Mouse (Mus musculus) liver, embryonic 16.5 days (tissue): ENCODE results near the gene Rftn1. TPM values are rescaled to one million over a fixed set of nuclear protein-coding genes. Genes with fewer than 3 reads are reported as not detected.

Source experiments
- ATAC-seq: fragments of 200-750 bp; cut with Nextera tagmentation; 2 replicates; pipeline ENCODE4 v1.8.0; 2017; ENCODE audit warnings: low read depth, mild to moderate bottlenecking, moderate number of reproducible peaks, moderate library complexity
- H3K27ac ChIP-seq: fragments of 300-500 bp; sonication (generic); 2 replicates; pipeline ENCODE4 v1.5.1; 2014; ENCODE audit warnings: mild to moderate bottlenecking, low read length
- H3K27me3 ChIP-seq: fragments of 300-500 bp; sonication (generic); 2 replicates; pipeline ENCODE4 v1.6.1; 2014; ENCODE audit warnings: low read depth, low read length, mixed read lengths; ENCODE audit not compliant: control insufficient read depth, insufficient read depth
- H3K36me3 ChIP-seq: fragments of 300-500 bp; sonication (generic); 2 replicates; pipeline ENCODE4 v1.6.1; 2014; ENCODE audit warnings: mild to moderate bottlenecking; ENCODE audit not compliant: control insufficient read depth, insufficient read depth
- H3K4me1 ChIP-seq: fragments of 300-500 bp; sonication (generic); 2 replicates; pipeline ENCODE4 v1.6.1; 2014; ENCODE audit warnings: low read depth, low read length, mixed read lengths; ENCODE audit not compliant: control insufficient read depth
- H3K4me2 ChIP-seq: fragments of 300-500 bp; sonication (generic); 2 replicates; pipeline ENCODE4 v1.6.1; 2014; ENCODE audit warnings: low read depth, low read length, mixed read lengths
- H3K4me3 ChIP-seq: fragments of 300-500 bp; sonication (generic); 2 replicates; pipeline ENCODE4 v1.5.1; 2014; ENCODE audit warnings: low read depth, mild to moderate bottlenecking, low read length
- H3K9ac ChIP-seq: fragments of 300-500 bp; sonication (generic); 2 replicates; pipeline ENCODE4 v1.6.1; 2014; ENCODE audit warnings: low read depth, low read length
- H3K9me3 ChIP-seq: fragments of 300-500 bp; sonication (generic); replicated peaks from 2 replicates; pipeline ENCODE4 v1.6.1; 2016; ENCODE audit warnings: low read length; ENCODE audit not compliant: control insufficient read depth
- WGBS: fragments of 180-500 bp; shearing (Covaris S2); extraction: QIAGEN DNeasy Blood & Tissue Kit; methylation state at CpG from one replicate; pipeline ENCODE4 v1.1.7; 2014; ENCODE audit not compliant: insufficient replicate concordance; 5-methylcytosine and 5-hydroxymethylcytosine counted together
- polyA plus RNA-seq: library from polyadenylated mRNA; unstranded; fragments of >200 nt; fragmentation: Nextera tagmentation; extraction: Ambion mirVana; gene quantifications from 2 replicates; pipeline ENCODE4 v1.2.1, GENCODE M21; 2015

The Rftn1 gene
- polyA plus RNA-seq, 1 experiment from 2014 or later = 4.0 TPM

- no peak for ATAC-seq
- Histone ChIP-seq H3K27me3 (no peaks in the 10 kb centered on the region), H3K4me3 (no peak overlapping the region), H3K4me1 (no peaks in the 10 kb centered on the region), H3K9ac (no peak overlapping the region), H3K36me3 (no peaks in the 10 kb centered on the region), H3K9me3 (no peaks in the 10 kb centered on the region), H3K4me2 (no peak overlapping the region), H3K27ac (no peak overlapping the region)
- 61% methylated on average over 12 of the region's 12 CpGs for WGBS
These were observed 90.4 kb downstream of the Rftn1 start for GRCm38 (mm10) chr17:50100070-50100469.

- Histone ChIP-seq H3K4me1 (no peaks in the 10 kb centered on the region), H3K27ac (no peak overlapping the region), H3K27me3 (no peaks in the 10 kb centered on the region), H3K9ac (no peak overlapping the region), H3K36me3 (no peaks in the 10 kb centered on the region), H3K4me3 (no peak overlapping the region), H3K4me2 (no peak overlapping the region), H3K9me3 (no peaks in the 10 kb centered on the region)
- 70% methylated on average over 8 of the region's 8 CpGs for WGBS
- no peak for ATAC-seq
These were observed 91.1 kb downstream of the Rftn1 start for GRCm38 (mm10) chr17:50099378-50099777.

- Histone ChIP-seq H3K4me2 (no peak overlapping the region), H3K9me3 (no peaks in the 10 kb centered on the region), H3K9ac (no peak overlapping the region), H3K4me3 (no peak overlapping the region), H3K27me3 (no peaks in the 10 kb centered on the region), H3K36me3 (no peaks in the 10 kb centered on the region), H3K4me1 (no peaks in the 10 kb centered on the region), H3K27ac (no peak overlapping the region)
- no peak for ATAC-seq
- 77% methylated on average over 6 of the region's 6 CpGs for WGBS
These were observed 92.2 kb downstream of the Rftn1 start for GRCm38 (mm10) chr17:50098297-50098696.

GRCm38 (mm10) chr17:50097831-50098230 is 92.6 kb downstream of the Rftn1 start:
- no peak overlapping the region for H3K4me3 ChIP-seq
- no peak overlapping the region for H3K9ac ChIP-seq
- H3K9me3 ChIP-seq = no peaks in the 10 kb centered on the region
- WGBS = 77% methylated on average over 5 of the region's 5 CpGs
- H3K36me3 ChIP-seq = no peaks in the 10 kb centered on the region
- no peaks in the 10 kb centered on the region for H3K27me3 ChIP-seq
- H3K4me2 ChIP-seq = no peak overlapping the region
- H3K27ac ChIP-seq = no peak overlapping the region
- no peaks in the 10 kb centered on the region for H3K4me1 ChIP-seq
- no peak for ATAC-seq

- Histone ChIP-seq H3K9me3 (no peaks in the 10 kb centered on the region), H3K9ac (no peak overlapping the region), H3K27ac (no peak overlapping the region), H3K4me1 (no peaks in the 10 kb centered on the region), H3K36me3 (no peaks in the 10 kb centered on the region), H3K4me2 (no peak overlapping the region), H3K4me3 (no peak overlapping the region), H3K27me3 (no peaks in the 10 kb centered on the region)
- ATAC-seq = no peak
- WGBS = 80% methylated on average over 4 of the region's 4 CpGs
These were observed 94.2 kb downstream of the Rftn1 start for GRCm38 (mm10) chr17:50096305-50096704.

GRCm38 (mm10) chr17:50094596-50094995 is 95.9 kb downstream of the Rftn1 start:
- no peak overlapping the region for H3K4me2 ChIP-seq
- no peaks in the 10 kb centered on the region for H3K9me3 ChIP-seq
- H3K4me1 ChIP-seq = no peaks in the 10 kb centered on the region
- no peak for ATAC-seq
- H3K27ac ChIP-seq = no peak overlapping the region
- no peaks in the 10 kb centered on the region for H3K36me3 ChIP-seq
- H3K4me3 ChIP-seq = no peak overlapping the region
- H3K27me3 ChIP-seq = no peaks in the 10 kb centered on the region
- no peak overlapping the region for H3K9ac ChIP-seq

- Histone ChIP-seq H3K36me3 (no peaks in the 10 kb centered on the region), H3K27ac (no peak overlapping the region), H3K9me3 (no peaks in the 10 kb centered on the region), H3K4me2 (no peak overlapping the region), H3K4me3 (no peak overlapping the region), H3K4me1 (no peaks in the 10 kb centered on the region), H3K9ac (no peak overlapping the region), H3K27me3 (no peaks in the 10 kb centered on the region)
- no peak for ATAC-seq
- WGBS = 75% methylated on average over 5 of the region's 5 CpGs
These were observed 96.4 kb downstream of the Rftn1 start for GRCm38 (mm10) chr17:50094077-50094476.

GRCm38 (mm10) chr17:50093356-50093755 is 97.1 kb downstream of the Rftn1 start:
- H3K27ac ChIP-seq = no peak overlapping the region
- H3K4me1 ChIP-seq = no peaks in the 10 kb centered on the region
- H3K27me3 ChIP-seq = no peaks in the 10 kb centered on the region
- no peak overlapping the region for H3K9ac ChIP-seq
- H3K9me3 ChIP-seq = no peaks in the 10 kb centered on the region
- H3K4me2 ChIP-seq = no peak overlapping the region
- 37% methylated on average over 3 of the region's 3 CpGs for WGBS
- no peak for ATAC-seq
- H3K36me3 ChIP-seq = no peaks in the 10 kb centered on the region
- no peak overlapping the region for H3K4me3 ChIP-seq

GRCm38 (mm10) chr17:50092848-50093247 is 97.6 kb downstream of the Rftn1 start:
- H3K9me3 ChIP-seq = no peaks in the 10 kb centered on the region

GRCm38 (mm10) chr17:50091829-50092228 is 98.6 kb downstream of the Rftn1 start:
- Histone ChIP-seq H3K36me3 (no peaks in the 10 kb centered on the region), H3K4me2 (no peak overlapping the region), H3K27ac (no peak overlapping the region), H3K9ac (no peak overlapping the region), H3K4me1 (no peaks in the 10 kb centered on the region), H3K27me3 (no peaks in the 10 kb centered on the region), H3K9me3 (no peaks in the 10 kb centered on the region), H3K4me3 (no peak overlapping the region)
- WGBS = 69% methylated on average over 6 of the region's 6 CpGs
- ATAC-seq = no peak

More at GRCm38 (mm10) chr17:50092848-50093247, 97.6 kb downstream of the Rftn1 start:
- 73% methylated on average over 8 of the region's 8 CpGs for WGBS
- no peaks in the 10 kb centered on the region for H3K36me3 ChIP-seq
- no peaks in the 10 kb centered on the region for H3K27me3 ChIP-seq
- no peaks in the 10 kb centered on the region for H3K4me1 ChIP-seq
- H3K4me3 ChIP-seq = no peak overlapping the region
- no peak overlapping the region for H3K27ac ChIP-seq
- H3K9ac ChIP-seq = no peak overlapping the region
- no peak for ATAC-seq
- H3K4me2 ChIP-seq = no peak overlapping the region
